Mouse (Mus musculus): ENCODE measurements around the gene Six5.

DNA sequence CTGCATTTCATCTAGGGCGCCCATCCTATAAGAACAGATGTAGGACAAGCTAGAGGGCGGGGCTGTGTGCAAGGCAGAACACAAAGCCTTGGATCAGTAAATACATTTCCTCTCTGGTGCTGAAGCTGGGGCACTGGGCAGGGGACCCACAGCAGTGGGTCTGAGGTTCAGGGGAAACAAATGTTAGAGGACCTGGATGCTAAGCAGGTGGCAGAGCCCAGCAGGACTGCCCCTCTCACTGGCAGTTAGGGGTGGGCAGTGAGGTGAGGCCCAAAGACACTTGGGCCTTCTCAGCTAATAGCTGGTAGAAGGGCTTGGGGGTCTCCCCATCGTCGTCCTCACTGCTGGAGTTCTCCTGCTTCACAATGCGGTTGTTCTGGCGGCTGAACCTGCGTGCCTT lies 4.4 kb downstream of the Six5 start:
- TF ChIP-seq CTCF (IDR thresholded peaks at IDR 0.05 in 2 of 3, conservative IDR thresholded peaks at IDR 0.05 in 1 of 3; ENCODE audit: control insufficient read depth in 1 of 3, insufficient read depth in 1 of 3, low read depth in 2 of 3, low read length in 3 of 3, poor library complexity in 1 of 3, severe bottlenecking in 1 of 3): no peak
- no peak for TF ChIP-seq CHD1 (IDR thresholded peaks at IDR 0.05; ENCODE audit: low read depth, low read length)
- TF ChIP-seq MEF2A (IDR thresholded peaks at IDR 0.05; ENCODE audit: extremely low read depth, insufficient replicate concordance, low read depth, low read length, poor library complexity, severe bottlenecking): no peak
- no peak for TF ChIP-seq TCF12 (IDR thresholded peaks at IDR 0.05; ENCODE audit: low read depth, low read length)
- no peak for TF ChIP-seq POLR2A (IDR thresholded peaks at IDR 0.05; ENCODE audit: control insufficient read depth in 1 of 2, insufficient read depth in 1 of 2, low read depth in 1 of 2, low read length in 2 of 2, poor library complexity in 1 of 2)
- no peak for TF ChIP-seq TAL1 (IDR thresholded peaks at IDR 0.05; ENCODE audit: low read length)
- TF ChIP-seq UBTF (IDR thresholded peaks at IDR 0.05; ENCODE audit: borderline replicate concordance, insufficient read depth, low read depth, low read length): no peak
- TF ChIP-seq GATA1 (IDR thresholded peaks at IDR 0.05; ENCODE audit: low read depth, low read length): no peak
- TF ChIP-seq EP300 (IDR thresholded peaks at IDR 0.05; ENCODE audit: low read depth in 1 of 2, low read length in 2 of 2): no peak
- no peak for TF ChIP-seq MAFK (IDR thresholded peaks at IDR 0.05; ENCODE audit: borderline replicate concordance, low read depth, low read length)
- TF ChIP-seq ETS1 (IDR thresholded peaks at IDR 0.05; ENCODE audit: low read depth, low read length): no peak
- no peak for TF ChIP-seq USF1 (IDR thresholded peaks at IDR 0.05; ENCODE audit: low read depth, low read length)
- no peak for TF ChIP-seq CHD2 (IDR thresholded peaks at IDR 0.05; ENCODE audit: low read length)
